Mouse (Mus musculus) forebrain, embryonic 14.5 days (tissue): ENCODE data around the gene Scfd2. TPM values are rescaled to one million over a fixed set of nuclear protein-coding genes. Genes with fewer than 3 reads are reported as not detected.
A peak's percentile ranks its signal among the peaks of the same experiment; 100 is the strongest.

Experiments
- ATAC-seq: fragments of 200-750 bp; cut with Nextera tagmentation; 2 replicates; pipeline ENCODE4 v1.8.0; 2017; ENCODE audit warnings: mild to moderate bottlenecking, moderate library complexity
- DNase-seq: peaks from one replicate; pipeline ENCODE4 v3.0.0-alpha.2; 2015; ENCODE audit warnings: low spot score
- H3K27ac ChIP-seq: fragments of 300-500 bp; sonication (generic); 2 replicates; pipeline ENCODE4 v1.5.1; 2014; ENCODE audit warnings: low read depth, mild to moderate bottlenecking, control low read depth, low read length, moderate library complexity
- H3K27me3 ChIP-seq: fragments of 300-500 bp; sonication (generic); replicated peaks from 2 replicates; pipeline ENCODE4 v1.6.1; 2014; ENCODE audit warnings: low read length, control low read depth, mixed read lengths; ENCODE audit not compliant: control insufficient read depth, insufficient read depth
- H3K36me3 ChIP-seq: fragments of 300-500 bp; sonication (generic); 2 replicates; pipeline ENCODE4 v1.6.1; 2014; ENCODE audit warnings: low read length, control low read depth; ENCODE audit not compliant: control insufficient read depth, insufficient read depth
- H3K4me1 ChIP-seq: fragments of 300-500 bp; sonication (generic); 2 replicates; pipeline ENCODE4 v1.6.1; 2014; ENCODE audit warnings: antibody characterized with exemption, low read length, control low read depth; ENCODE audit not compliant: control insufficient read depth, insufficient read depth
- H3K4me2 ChIP-seq: fragments of 300-500 bp; sonication (generic); 2 replicates; pipeline ENCODE4 v1.6.1; 2014; ENCODE audit warnings: mild to moderate bottlenecking, control low read depth, low read length
- H3K4me3 ChIP-seq: fragments of 300-500 bp; sonication (generic); 2 replicates; pipeline ENCODE4 v1.5.1; 2014; ENCODE audit warnings: low read depth, low read length, control low read depth
- H3K9ac ChIP-seq: fragments of 300-500 bp; sonication (generic); 2 replicates; pipeline ENCODE4 v1.6.1; 2014; ENCODE audit warnings: mild to moderate bottlenecking, low read length, control low read depth, moderate library complexity
- H3K9me3 ChIP-seq: fragments of 300-500 bp; sonication (generic); replicated peaks from 2 replicates; pipeline ENCODE4 v1.6.1; 2016; ENCODE audit warnings: low read length, control low read depth, mixed read lengths; ENCODE audit not compliant: control insufficient read depth
- WGBS: fragments of 180-500 bp; shearing (Covaris S2); extraction: QIAGEN DNeasy Blood & Tissue Kit; methylation state at CpG from one replicate; pipeline ENCODE4 v1.1.7; 2014; 5-methylcytosine and 5-hydroxymethylcytosine counted together
- polyA plus RNA-seq: library from polyadenylated mRNA; unstranded; fragments of >200 nt; fragmentation: Nextera tagmentation; extraction: Ambion mirVana; gene quantifications from 2 replicates; pipeline ENCODE4 v1.2.1, GENCODE M21; 2014

Scfd2 gene
- polyA plus RNA-seq, 1 experiment from 2014 or later, result 18.6 TPM

GRCm38 (mm10) chr5:74336780-74337179 is 194.8 kb downstream of the Scfd2 start:
- Histone ChIP-seq H3K36me3 (no peaks in the 10 kb centered on the region), H3K9me3 (no peaks in the 10 kb centered on the region), H3K4me2 (no peak overlapping the region), H3K9ac (no peak overlapping the region), H3K4me3 (no peak overlapping the region), H3K27ac (no peak overlapping the region), H3K27me3 (no peaks in the 10 kb centered on the region), H3K4me1 (peaks cover 8% of the 10 kb centered on the region)
- peak; percentile 93 for DNase-seq
- peak; percentile 93 for ATAC-seq
- WGBS, result 39% methylated on average over 12 of the region's 12 CpGs

DNA sequence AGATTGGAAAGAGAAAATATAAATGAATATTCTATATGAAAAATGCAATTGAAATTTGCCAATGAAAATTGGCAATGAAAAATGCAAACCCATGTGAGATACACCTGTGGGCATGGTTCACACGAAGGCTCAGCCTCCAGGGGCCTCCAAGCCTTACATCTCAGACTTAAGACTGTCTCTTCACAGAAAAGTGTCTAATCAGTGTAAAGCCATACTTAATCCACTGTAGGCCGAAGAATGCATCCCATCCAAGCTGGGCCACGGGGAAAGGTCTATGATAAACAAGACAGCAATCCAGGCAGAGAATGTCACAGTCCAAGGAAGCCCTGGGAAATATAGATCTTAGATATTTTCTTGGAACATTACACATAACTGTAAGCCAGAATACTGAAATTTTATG is 198.3 kb downstream of the Scfd2 start:
- H3K9ac ChIP-seq, result no peak overlapping the region
- ATAC-seq (no peak), DNase-seq (no peak)
- H3K4me1 ChIP-seq, result peaks cover 8% of the 10 kb centered on the region
- H3K27me3 ChIP-seq, result no peaks in the 10 kb centered on the region
- no peak overlapping the region for H3K4me3 ChIP-seq
- no peak overlapping the region for H3K4me2 ChIP-seq
- WGBS, result 75% methylated on average over 3 of the region's 3 CpGs
- H3K9me3 ChIP-seq, result no peaks in the 10 kb centered on the region
- H3K36me3 ChIP-seq, result no peaks in the 10 kb centered on the region
- H3K27ac ChIP-seq, result no peak overlapping the region

GRCm38 (mm10) chr5:74326228-74326627 is 205.3 kb downstream of the Scfd2 start:
- no peaks in the 10 kb centered on the region for H3K9me3 ChIP-seq
- no peaks in the 10 kb centered on the region for H3K27me3 ChIP-seq
- WGBS, result 94% methylated on average over 6 of the region's 6 CpGs
- H3K9ac ChIP-seq, result no peak overlapping the region
- ATAC-seq (no peak), DNase-seq (no peak)
- H3K4me1 ChIP-seq, result no peaks in the 10 kb centered on the region
- no peaks in the 10 kb centered on the region for H3K36me3 ChIP-seq
- no peak overlapping the region for H3K4me3 ChIP-seq
- no peak overlapping the region for H3K4me2 ChIP-seq
- H3K27ac ChIP-seq, result no peak overlapping the region

- no peak overlapping the region for H3K9ac ChIP-seq
- no peaks in the 10 kb centered on the region for H3K36me3 ChIP-seq
- H3K27me3 ChIP-seq, result no peaks in the 10 kb centered on the region
- no peak for DNase-seq
- no peak overlapping the region for H3K4me3 ChIP-seq
- ATAC-seq, result no peak
- 89% methylated on average over 10 of the region's 10 CpGs for WGBS
- no peaks in the 10 kb centered on the region for H3K9me3 ChIP-seq
- no peak overlapping the region for H3K27ac ChIP-seq
- H3K4me1 ChIP-seq, result no peaks in the 10 kb centered on the region
- no peak overlapping the region for H3K4me2 ChIP-seq
Measured at GRCm38 (mm10) chr5:74321010-74321746, 210.4 kb downstream of the Scfd2 start.

DNA sequence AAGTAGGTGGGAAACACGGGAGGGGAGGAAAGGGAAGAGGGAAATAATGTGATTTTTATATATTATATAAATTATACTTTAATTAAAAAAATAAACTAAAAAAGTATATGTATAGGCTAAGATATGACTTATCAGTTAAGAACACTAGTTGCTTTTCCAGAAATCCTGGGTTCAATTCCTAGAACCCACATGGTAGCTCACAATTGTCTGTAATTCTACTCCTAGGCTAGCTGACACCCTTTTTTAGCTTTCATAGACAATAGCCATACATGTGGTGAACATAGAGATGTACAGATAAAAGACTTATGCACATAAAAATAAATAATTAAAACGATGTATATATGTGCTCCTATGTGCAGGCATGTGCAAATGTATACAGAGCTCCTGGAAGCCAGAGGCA is 212.0 kb downstream of the Scfd2 start:
- Histone ChIP-seq H3K36me3 (no peaks in the 10 kb centered on the region), H3K27ac (no peak overlapping the region), H3K27me3 (no peaks in the 10 kb centered on the region), H3K9me3 (no peaks in the 10 kb centered on the region), H3K4me3 (no peak overlapping the region), H3K4me2 (no peak overlapping the region), H3K4me1 (no peaks in the 10 kb centered on the region), H3K9ac (no peak overlapping the region)
- DNase-seq (no peak), ATAC-seq (no peak)
- 83% methylated on average over 2 of the region's 2 CpGs for WGBS

DNA sequence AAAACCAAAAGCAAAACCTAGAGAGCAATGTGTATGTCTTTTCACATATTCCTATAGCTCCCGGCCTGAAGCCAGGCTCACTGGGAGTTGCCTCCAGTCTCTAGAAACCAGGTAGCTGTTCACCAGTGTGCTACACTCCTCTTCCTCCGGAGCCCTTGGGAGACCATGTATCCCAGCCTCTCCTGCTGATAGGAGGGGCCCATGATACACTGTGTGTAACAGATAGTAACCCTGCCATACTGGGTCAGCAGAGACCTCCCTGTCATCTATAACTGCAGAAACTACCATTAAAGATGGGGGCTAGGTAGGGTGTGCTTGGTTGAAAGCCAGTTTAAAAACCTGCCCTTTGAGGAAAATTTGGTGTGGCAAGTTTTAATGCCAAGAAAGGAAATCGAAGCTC is 214.4 kb downstream of the Scfd2 start:
- no peak for DNase-seq
- Histone ChIP-seq H3K4me1 (no peaks in the 10 kb centered on the region; the same call in 1 of the 2 replicates), H3K4me3 (no peak overlapping the region), H3K4me2 (no peak overlapping the region), H3K27me3 (no peaks in the 10 kb centered on the region), H3K9ac (no peak overlapping the region), H3K9me3 (no peaks in the 10 kb centered on the region), H3K36me3 (no peaks in the 10 kb centered on the region), H3K27ac (no peak overlapping the region)
- 95% methylated on average over 3 of the region's 3 CpGs for WGBS
- ATAC-seq, result no peak

GRCm38 (mm10) chr5:74316333-74316945 is 215.1 kb downstream of the Scfd2 start:
- Histone ChIP-seq H3K4me3 (no peak overlapping the region), H3K4me2 (no peak overlapping the region), H3K36me3 (no peaks in the 10 kb centered on the region), H3K27me3 (no peaks in the 10 kb centered on the region), H3K9ac (no peak overlapping the region), H3K9me3 (no peaks in the 10 kb centered on the region), H3K27ac (no peak overlapping the region), H3K4me1 (no peaks in the 10 kb centered on the region; the same call in 1 of the 2 replicates)
- 91% methylated on average over 11 of the region's 11 CpGs for WGBS
- ATAC-seq (no peak), DNase-seq (no peak)

DNA sequence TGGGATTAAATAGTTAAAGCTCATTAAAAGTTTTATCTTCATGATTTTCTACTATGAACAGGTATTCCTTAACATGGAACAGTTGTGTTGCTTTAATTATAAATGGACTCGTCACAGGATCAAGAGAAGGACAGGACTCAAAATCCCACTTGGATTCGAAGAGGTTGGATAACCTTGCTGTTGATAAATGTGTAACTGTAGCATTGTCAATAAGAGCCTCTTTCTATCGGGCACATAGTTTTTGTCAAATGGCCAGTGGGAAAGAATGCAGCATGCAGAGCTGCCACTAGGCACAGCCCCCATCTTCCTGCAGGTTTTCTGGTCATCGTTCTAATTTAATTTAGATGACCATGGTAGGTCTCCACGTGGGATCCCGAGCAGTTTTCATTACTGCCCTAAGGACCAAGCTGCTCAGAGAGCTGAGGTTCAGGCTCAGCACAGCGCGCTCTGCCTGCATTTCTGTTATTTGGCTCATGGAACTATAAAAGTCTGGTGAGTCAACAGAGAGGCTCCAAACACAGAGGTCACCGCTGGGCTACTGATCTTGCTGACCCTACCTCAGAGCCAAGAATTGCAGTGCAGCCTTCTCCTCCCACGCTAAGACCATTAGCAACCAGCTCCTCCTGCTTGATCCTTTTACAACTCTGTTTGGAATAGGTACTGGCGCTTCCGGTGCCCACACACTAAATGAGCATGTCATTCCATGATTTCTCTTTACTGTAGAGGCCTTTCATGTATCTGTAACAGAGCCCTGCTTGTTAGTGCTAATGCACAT is 215.9 kb downstream of the Scfd2 start:
- H3K36me3 ChIP-seq, result no peaks in the 10 kb centered on the region
- no peak overlapping the region for H3K4me2 ChIP-seq
- no peaks in the 10 kb centered on the region; the same call in 1 of the 2 replicates for H3K4me1 ChIP-seq
- no peaks in the 10 kb centered on the region for H3K9me3 ChIP-seq
- H3K27ac ChIP-seq, result no peak overlapping the region
- no peaks in the 10 kb centered on the region for H3K27me3 ChIP-seq
- DNase-seq, result no peak
- H3K9ac ChIP-seq, result no peak overlapping the region
- 75% methylated on average over 12 of the region's 12 CpGs for WGBS
- no peak for ATAC-seq
- no peak overlapping the region for H3K4me3 ChIP-seq

- DNase-seq (no peak), ATAC-seq (no peak)
- Histone ChIP-seq H3K4me3 (no peak overlapping the region), H3K4me2 (no peak overlapping the region), H3K27ac (no peak overlapping the region), H3K27me3 (no peaks in the 10 kb centered on the region), H3K9ac (no peak overlapping the region), H3K9me3 (no peaks in the 10 kb centered on the region), H3K4me1 (no peaks in the 10 kb centered on the region; the same call in 1 of the 2 replicates), H3K36me3 (no peaks in the 10 kb centered on the region)
- 70% methylated on average over 6 of the region's 6 CpGs for WGBS
Measured at GRCm38 (mm10) chr5:74314501-74314900, 217.1 kb downstream of the Scfd2 start.
